Mouse (Mus musculus): ENCODE measurements around the gene Hsf5.

Hsf5 gene

GRCm38 (mm10) chr11:87599395-87600089, 17.4 kb upstream of the Hsf5 start:
- no peak for TF ChIP-seq GATA4 (IDR thresholded peaks at IDR 0.05; ENCODE audit: insufficient replicate concordance, low read length)

DNA sequence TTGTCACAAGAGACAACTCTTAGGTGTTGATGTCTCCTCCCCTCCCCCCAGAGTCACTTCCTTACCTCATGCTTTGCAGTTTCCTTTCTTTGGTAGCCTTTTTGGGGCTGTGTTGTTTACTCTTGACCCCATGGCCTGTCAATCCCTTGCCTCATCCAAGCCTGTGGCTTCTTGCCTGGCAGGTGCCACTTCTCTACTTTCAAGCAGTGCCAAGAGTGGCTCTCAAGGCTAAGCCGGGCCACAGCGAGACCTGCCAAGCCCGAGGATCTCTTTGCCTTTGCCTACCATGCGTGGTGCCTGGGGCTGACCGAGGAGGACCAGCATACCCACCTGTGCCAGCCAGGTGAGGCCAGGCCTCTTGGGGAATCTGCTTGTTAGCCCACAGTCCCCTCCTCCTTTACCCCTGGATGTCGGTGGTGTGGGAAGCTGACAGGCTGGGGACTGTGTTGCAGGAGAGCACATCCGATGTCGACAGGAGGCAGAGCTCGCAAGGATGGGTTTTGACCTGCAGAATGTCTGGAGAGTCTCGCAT, 16.6 kb upstream of the Hsf5 start:
- TF ChIP-seq GATA4 (IDR thresholded peaks at IDR 0.05; ENCODE audit: insufficient replicate concordance, low read length) = no peak

- no peak for TF ChIP-seq GATA4 (IDR thresholded peaks at IDR 0.05; ENCODE audit: insufficient replicate concordance, low read length)
Measured at GRCm38 (mm10) chr11:87602234-87602633, 14.7 kb upstream of the Hsf5 start.

- TF ChIP-seq GATA4 (IDR thresholded peaks at IDR 0.05; ENCODE audit: insufficient replicate concordance, low read length) = no peak
Measured at GRCm38 (mm10) chr11:87603571-87603970, 13.4 kb upstream of the Hsf5 start.

GRCm38 (mm10) chr11:87609264-87609663, 7.7 kb upstream of the Hsf5 start:
- no peak for TF ChIP-seq GATA4 (IDR thresholded peaks at IDR 0.05; ENCODE audit: insufficient replicate concordance, low read length)

- TF ChIP-seq GATA4 (IDR thresholded peaks at IDR 0.05; ENCODE audit: insufficient replicate concordance, low read length) = no peak
Measured at GRCm38 (mm10) chr11:87611547-87611946, 5.4 kb upstream of the Hsf5 start.

DNA sequence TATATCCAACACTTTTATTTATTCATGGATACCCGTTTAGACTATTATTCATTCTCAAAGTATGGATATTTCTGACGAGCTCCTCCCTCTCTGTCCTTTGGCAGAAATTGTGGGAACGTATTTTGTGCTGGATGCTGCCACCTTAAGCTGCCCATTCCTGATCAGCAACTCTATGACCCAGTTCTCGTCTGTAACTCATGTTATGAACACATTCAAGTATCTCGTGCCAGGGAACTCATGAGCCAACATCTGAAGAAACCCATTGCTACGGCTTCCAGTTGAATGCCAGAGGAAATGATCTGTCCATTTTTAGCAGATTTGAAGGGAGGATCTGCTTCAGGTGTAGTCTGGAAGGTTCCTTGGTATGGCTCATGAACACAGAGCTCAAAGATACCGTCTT, 3.0 kb upstream of the Hsf5 start:
- TF ChIP-seq GATA4 (IDR thresholded peaks at IDR 0.05; ENCODE audit: insufficient replicate concordance, low read length) = no peak

GRCm38 (mm10) chr11:87615551-87615950, 1.4 kb upstream of the Hsf5 start:
- TF ChIP-seq GATA4 (IDR thresholded peaks at IDR 0.05; ENCODE audit: insufficient replicate concordance, low read length) = no peak

DNA sequence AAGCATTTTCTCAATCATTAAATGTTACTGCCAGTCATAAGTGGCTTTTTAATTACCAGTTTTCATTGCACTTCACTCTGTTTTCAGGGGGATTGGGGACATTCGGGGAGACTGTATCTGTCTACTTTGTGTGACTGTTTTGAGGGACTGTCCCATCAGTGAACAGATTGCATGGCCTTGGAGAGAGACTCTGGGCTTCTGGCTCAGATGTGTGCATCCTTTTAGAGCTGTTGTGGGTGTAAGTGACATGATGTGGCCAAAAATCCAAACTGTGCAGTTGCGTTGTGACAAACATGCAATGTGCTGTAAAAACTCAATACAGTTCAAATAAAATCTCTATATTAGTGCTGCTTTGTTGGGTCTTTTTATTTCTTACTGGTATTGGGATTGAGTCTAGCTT, 1.0 kb upstream of the Hsf5 start:
- no peak for TF ChIP-seq GATA4 (IDR thresholded peaks at IDR 0.05; ENCODE audit: insufficient replicate concordance, low read length)

DNA sequence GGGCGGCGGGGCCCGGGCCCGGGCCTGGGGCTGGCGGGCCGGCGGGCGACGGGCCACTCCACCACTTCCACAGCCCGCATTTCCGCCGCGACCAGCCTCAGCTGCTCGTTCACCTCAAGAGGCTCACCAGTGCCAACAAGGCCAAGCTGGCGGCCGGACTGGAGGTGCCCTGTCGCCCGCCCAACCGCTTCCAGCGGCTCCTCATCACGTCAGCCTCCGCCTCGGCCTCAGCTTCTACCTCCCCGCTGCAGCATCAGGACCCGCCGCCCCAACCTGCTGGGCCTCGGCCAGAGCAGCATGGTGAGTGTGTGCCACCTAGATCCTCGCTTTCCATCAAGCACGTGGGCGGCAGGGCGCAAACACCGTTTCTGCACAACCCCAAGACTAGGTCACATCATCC, 642 bp downstream of the Hsf5 start:
- TF ChIP-seq GATA4 (IDR thresholded peaks at IDR 0.05; ENCODE audit: insufficient replicate concordance, low read length) = no peak

- TF ChIP-seq GATA4 (IDR thresholded peaks at IDR 0.05; ENCODE audit: insufficient replicate concordance, low read length) = no peak
Measured at GRCm38 (mm10) chr11:87623160-87623559, 6.2 kb downstream of the Hsf5 start.

DNA sequence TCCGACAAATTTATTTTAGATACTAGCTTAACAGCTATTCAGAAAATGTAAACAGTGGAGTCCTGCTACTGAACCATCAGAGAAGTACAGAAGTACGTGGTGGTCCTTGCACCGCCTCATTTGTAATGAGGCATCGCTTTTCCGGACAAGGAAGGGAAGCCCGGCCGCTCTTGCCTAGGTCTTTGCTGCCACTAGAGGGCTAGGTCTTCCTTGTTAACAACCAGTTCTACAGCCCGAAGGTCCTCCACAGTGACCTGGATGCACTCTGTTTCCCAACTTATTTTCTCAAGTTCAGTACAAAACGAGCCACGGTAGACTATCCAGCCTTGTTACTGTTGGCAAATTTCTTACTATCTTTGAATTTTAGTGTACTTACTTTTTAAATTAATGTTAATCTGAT, 12.9 kb downstream of the Hsf5 start:
- TF ChIP-seq GATA4 (IDR thresholded peaks at IDR 0.05; ENCODE audit: insufficient replicate concordance, low read length) = no peak

GRCm38 (mm10) chr11:87638793-87639192, 21.8 kb downstream of the Hsf5 start:
- TF ChIP-seq GATA4 (IDR thresholded peaks at IDR 0.05; ENCODE audit: insufficient replicate concordance, low read length) = no peak

DNA sequence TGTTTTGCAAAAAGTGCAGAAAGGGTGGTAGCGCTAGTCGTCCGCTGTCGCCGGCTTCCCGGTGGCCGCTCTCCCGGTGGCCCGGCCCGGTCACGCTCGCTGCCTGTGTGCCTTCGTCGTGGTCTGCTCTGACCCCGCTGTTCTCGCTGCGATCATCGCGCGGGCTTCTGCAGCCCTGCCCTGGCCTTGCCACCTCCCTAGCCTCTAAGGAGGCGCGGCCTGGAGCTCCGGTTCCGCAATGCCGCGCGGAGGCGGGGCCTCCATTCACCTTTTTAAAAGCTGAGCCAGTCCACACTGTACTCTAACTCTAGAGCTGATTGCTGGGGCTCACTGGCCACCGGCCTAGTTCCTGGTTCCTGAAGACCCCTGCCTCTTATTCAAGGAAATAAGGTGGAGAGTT, 22.2 kb downstream of the Hsf5 start:
- TF ChIP-seq GATA4 (IDR thresholded peaks at IDR 0.05; ENCODE audit: insufficient replicate concordance, low read length) = no peak

DNA sequence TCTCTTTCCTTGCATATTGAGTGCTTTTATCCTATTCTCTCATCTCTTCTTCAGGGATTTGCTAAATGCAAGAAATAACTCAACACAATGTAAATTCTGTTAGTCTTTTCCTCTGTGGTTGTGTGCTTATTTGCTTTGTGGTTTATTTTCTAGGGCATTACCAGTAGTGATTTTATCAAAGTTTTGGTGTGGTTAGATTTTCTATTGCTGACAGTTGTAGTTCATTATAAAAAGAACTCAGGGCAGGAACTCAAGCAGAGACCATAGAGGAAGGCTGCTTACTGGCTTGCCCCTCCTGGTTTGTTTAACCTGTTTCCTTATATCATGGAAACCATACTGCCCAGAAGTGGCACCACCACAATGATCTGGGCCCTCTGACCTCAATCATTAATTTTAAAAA, 25.9 kb downstream of the Hsf5 start:
- TF ChIP-seq GATA4 (IDR thresholded peaks at IDR 0.05; ENCODE audit: insufficient replicate concordance, low read length) = no peak

DNA sequence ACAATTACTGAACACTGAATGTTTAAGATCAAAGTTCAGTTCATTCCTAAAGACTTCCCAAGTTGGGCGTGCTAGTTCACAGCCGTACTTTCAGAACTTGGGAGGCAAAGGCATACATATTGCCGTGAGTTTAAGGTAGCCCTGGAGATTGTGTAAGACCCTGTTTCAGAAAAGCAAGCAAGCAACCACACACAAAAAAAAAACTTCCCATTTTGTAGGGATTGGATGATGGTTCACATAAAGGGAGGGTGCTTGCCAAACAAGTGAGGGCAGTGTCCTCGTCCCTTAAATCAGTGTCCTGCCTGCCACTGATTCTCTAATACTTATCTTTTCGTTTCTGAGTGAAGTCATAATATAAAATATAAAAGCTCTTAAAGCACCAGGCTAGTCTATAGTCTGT, 37.7 kb downstream of the Hsf5 start:
- no peak for TF ChIP-seq GATA4 (IDR thresholded peaks at IDR 0.05; ENCODE audit: insufficient replicate concordance, low read length)

DNA sequence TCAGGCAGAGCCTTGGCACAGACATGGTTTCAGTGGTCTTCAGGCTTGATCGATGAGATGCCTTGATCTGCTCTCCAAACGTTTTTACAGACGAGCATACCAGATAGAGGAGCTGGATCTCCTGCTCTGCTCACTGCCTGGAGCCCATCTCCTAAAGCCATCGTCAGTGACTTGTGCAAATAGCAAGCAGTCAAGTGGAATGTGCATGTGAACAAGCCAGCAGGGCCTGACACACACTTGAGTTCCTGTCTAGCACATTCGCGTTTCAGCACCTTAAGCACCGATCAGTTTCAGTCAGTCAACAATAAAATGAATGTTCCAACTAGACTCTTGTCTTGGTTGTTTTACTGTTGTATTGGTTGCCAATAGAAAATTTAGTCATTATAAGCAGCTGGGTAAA, 42.3 kb downstream of the Hsf5 start:
- TF ChIP-seq GATA4 (IDR thresholded peaks at IDR 0.05; ENCODE audit: insufficient replicate concordance, low read length) = no peak

Data from liver, adult (tissue).